Mouse (Mus musculus) MEL (cell line): ENCODE data around the gene Mfap4. TPM values are rescaled to one million over a fixed set of nuclear protein-coding genes. Genes with fewer than 3 reads are reported as not detected.

ENCODE experiments used
- DNase-seq: peaks from one replicate; pipeline ENCODE4 v3.0.0; 2011; ENCODE audit warnings: low read depth, low spot score
- H3K27ac ChIP-seq: 2 replicates; pipeline ENCODE4 v1.5.1; 2012; ENCODE audit warnings: low read depth, mild to moderate bottlenecking, control low read depth, low read length, moderate library complexity; ENCODE audit not compliant: control insufficient read depth
- H3K27me3 ChIP-seq, 2 experiments: fragments of 150-350 bp in 1 of 2; sonication (generic) in 1 of 2; 2 replicates each; pipeline ENCODE4 v1.6.1; 2012; ENCODE audit warnings: low read length in 2 of 2, mild to moderate bottlenecking in 2 of 2, improper control_type of control experiment in 1 of 2, moderate library complexity in 1 of 2; ENCODE audit not compliant: insufficient read depth in 2 of 2, control insufficient read depth in 1 of 2
- H3K36me3 ChIP-seq, 2 experiments: 2 replicates each; pipeline ENCODE4 v1.6.1; 2012 to 2014; ENCODE audit warnings: low read length in 2 of 2, improper control_type of control experiment in 1 of 2, inconsistent platforms in 1 of 2, mild to moderate bottlenecking in 1 of 2; ENCODE audit not compliant: insufficient read depth in 2 of 2, control insufficient read depth in 1 of 2
- H3K4me1 ChIP-seq, 2 experiments: fragments of 150-350 bp in 1 of 2; sonication (generic) in 1 of 2; 2 replicates each; pipeline ENCODE4 v1.6.1; 2012; ENCODE audit warnings: low read length in 2 of 2, improper control_type of control experiment in 1 of 2, mild to moderate bottlenecking in 1 of 2; ENCODE audit not compliant: insufficient read depth in 2 of 2, control insufficient read depth in 1 of 2
- H3K4me3 ChIP-seq, 2 experiments: fragments of 150-350 bp in 1 of 2; sonication (generic) in 1 of 2; 2 replicates each; pipeline ENCODE4 v1.5.1; 2012; ENCODE audit warnings: low read depth in 2 of 2, low read length in 2 of 2, mild to moderate bottlenecking in 2 of 2, moderate library complexity in 2 of 2, control low read depth in 1 of 2, improper control_type of control experiment in 1 of 2; ENCODE audit not compliant: control insufficient read depth in 1 of 2, insufficient read depth in 1 of 2
- H3K79me2 ChIP-seq: 2 replicates; pipeline ENCODE4 v1.6.1; 2012; ENCODE audit warnings: mild to moderate bottlenecking, low read length, moderate library complexity; ENCODE audit not compliant: control insufficient read depth, poor library complexity, insufficient read depth
- H3K9ac ChIP-seq: 2 replicates; pipeline ENCODE4 v1.6.1; 2012; ENCODE audit warnings: low read depth, mild to moderate bottlenecking, control low read depth, low read length, moderate library complexity; ENCODE audit not compliant: control insufficient read depth, poor library complexity, severe bottlenecking
- H3K9me3 ChIP-seq: fragments of 150-350 bp; sonication (generic); replicated peaks from 2 replicates; pipeline ENCODE4 v1.6.1; 2012; ENCODE audit warnings: mild to moderate bottlenecking, low read length, improper control_type of control experiment, moderate library complexity; ENCODE audit not compliant: insufficient read depth
- BHLHE40 ChIP-seq: IDR thresholded peaks from 2 replicates; pipeline ENCODE4 v1.6.1; 2012; ENCODE audit warnings: low read depth, mild to moderate bottlenecking, inconsistent platforms, low read length, improper control_type of control experiment, borderline replicate concordance
- CHD2 ChIP-seq: IDR thresholded peaks from 2 replicates; pipeline ENCODE4 v1.6.1; 2011; ENCODE audit warnings: low read length, improper control_type of control experiment
- E2F4 ChIP-seq: IDR thresholded peaks from 2 replicates; pipeline ENCODE4 v1.6.1; 2011; ENCODE audit warnings: low read depth, low read length, improper control_type of control experiment, borderline replicate concordance
- ETS1 ChIP-seq: IDR thresholded peaks from 2 replicates; pipeline ENCODE4 v1.6.1; 2012; ENCODE audit warnings: low read depth, mild to moderate bottlenecking, inconsistent platforms, low read length, improper control_type of control experiment, moderate library complexity
- MAFK ChIP-seq: IDR thresholded peaks from 2 replicates; pipeline ENCODE4 v1.6.1; 2011; ENCODE audit warnings: low read depth, mild to moderate bottlenecking, low read length, improper control_type of control experiment, borderline replicate concordance
- MAX ChIP-seq: IDR thresholded peaks from 2 replicates; pipeline ENCODE4 v1.6.1; 2011; ENCODE audit warnings: low read length, improper control_type of control experiment
- MAZ ChIP-seq: IDR thresholded peaks from 2 replicates; pipeline ENCODE4 v1.6.1; 2012; ENCODE audit warnings: low read depth, mild to moderate bottlenecking, inconsistent platforms, low read length, improper control_type of control experiment
- NELFE ChIP-seq: IDR thresholded peaks from 2 replicates; pipeline ENCODE4 v1.6.1; 2011; ENCODE audit warnings: low read depth, low read length, improper control_type of control experiment
- NRF1 ChIP-seq: IDR thresholded peaks from 2 replicates; pipeline ENCODE4 v1.6.1; 2014; ENCODE audit warnings: low read depth, mild to moderate bottlenecking, inconsistent platforms, low read length, improper control_type of control experiment, moderate library complexity; ENCODE audit not compliant: poor library complexity, insufficient read depth, severe bottlenecking
- POLR2A ChIP-seq, 2 experiments: IDR thresholded peaks; 2 replicates each; pipeline ENCODE4 v1.6.1; 2011 to 2012; ENCODE audit warnings: low read length in 2 of 2, mild to moderate bottlenecking in 2 of 2, control low read depth in 1 of 2, improper control_type of control experiment in 1 of 2, low read depth in 1 of 2, moderate library complexity in 1 of 2; ENCODE audit not compliant: control insufficient read depth in 1 of 2, insufficient read depth in 1 of 2, poor library complexity in 1 of 2
- POLR2AphosphoS2 ChIP-seq: IDR thresholded peaks from 2 replicates; pipeline ENCODE4 v1.6.1; 2011; ENCODE audit warnings: low read length, improper control_type of control experiment
- SIN3A ChIP-seq: IDR thresholded peaks from 2 replicates; pipeline ENCODE4 v1.6.1; 2012; ENCODE audit warnings: low read length, improper control_type of control experiment, inconsistent platforms
- SMC3 ChIP-seq: IDR thresholded peaks from 2 replicates; pipeline ENCODE4 v1.6.1; 2011; ENCODE audit warnings: low read depth, low read length, improper control_type of control experiment
- TBP ChIP-seq: IDR thresholded peaks from 2 replicates; pipeline ENCODE4 v1.8.0; 2011; ENCODE audit warnings: low read depth, low read length, improper control_type of control experiment
- TCF12 ChIP-seq: IDR thresholded peaks from 2 replicates; pipeline ENCODE4 v1.6.1; 2014; ENCODE audit warnings: low read depth, mild to moderate bottlenecking, inconsistent platforms, low read length, improper control_type of control experiment, moderate library complexity
- UBTF ChIP-seq: IDR thresholded peaks from 2 replicates; pipeline ENCODE4 v1.6.1; 2012; ENCODE audit warnings: low read depth, mild to moderate bottlenecking, inconsistent platforms, low read length, improper control_type of control experiment, moderate library complexity, borderline replicate concordance; ENCODE audit not compliant: insufficient read depth
- ZKSCAN1 ChIP-seq: IDR thresholded peaks from 2 replicates; pipeline ENCODE4 v1.6.1; 2012; ENCODE audit warnings: low read depth, mild to moderate bottlenecking, inconsistent platforms, low read length, improper control_type of control experiment, moderate library complexity
- ZMIZ1 ChIP-seq: IDR thresholded peaks from 2 replicates; pipeline ENCODE4 v1.6.1; 2012; ENCODE audit warnings: low read depth, mild to moderate bottlenecking, inconsistent platforms, low read length, improper control_type of control experiment, moderate library complexity
- ZNF384 ChIP-seq: IDR thresholded peaks from 2 replicates; pipeline ENCODE4 v1.6.1; 2012; ENCODE audit warnings: low read depth, mild to moderate bottlenecking, inconsistent platforms, low read length, improper control_type of control experiment
- polyA plus RNA-seq, 2 experiments: library from polyadenylated mRNA; stranded (reverse) in 1 of 2; unstranded in 1 of 2; fragments of >175 nt in 1 of 2; fragments of >200 nt in 1 of 2; gene quantifications; 2 replicates each; pipeline versions ENCODE4 v1.2.1 to v1.2.4; 2012; ENCODE audit warnings: low replicate concordance in 2 of 2, low read depth in 1 of 2; ENCODE audit not compliant: insufficient read length in 2 of 2, insufficient read depth in 1 of 2, missing spikeins in 1 of 2
- total RNA-seq: library from RNA; depleted of rRNA; stranded (reverse); fragments of 300-350 nt; gene quantifications from 2 replicates; pipeline ENCODE4 v1.2.3, GENCODE M21; 2012

Mfap4 gene
- total and polyA plus RNA-seq, 3 experiments = not detected

GRCm38 (mm10) chr11:61464071-61464470 lies 21.2 kb upstream of the Mfap4 start:
- Histone ChIP-seq H3K27ac (no peak overlapping the region), H3K36me3 (peaks cover 0 to 2% of the 10 kb centered on the region in 2 experiments; a peak in 1 of 4 replicates), H3K9ac (no peak overlapping the region), H3K9me3 (no peaks in the 10 kb centered on the region), H3K4me3 (no peak overlapping the region), H3K27me3 (peaks cover 18 to 29% of the 10 kb centered on the region in 2 experiments), H3K4me1 (peaks cover 0 to 4% of the 10 kb centered on the region in 2 experiments; a peak in 1 of 4 replicates), H3K79me2 (no peaks in the 10 kb centered on the region)
- no peak for DNase-seq
- TF ChIP-seq ETS1 (no peak), TCF12 (no peak), MAZ (no peak), E2F4 (no peak), BHLHE40 (no peak), TBP (no peak), ZNF384 (no peak), ZMIZ1 (no peak), MAFK (no peak)
- TF ChIP-seq, all 39 proteins: peak for 0

- H3K27me3 ChIP-seq = peaks cover 16 to 25% of the 10 kb centered on the region in 2 experiments
- no peaks in the 10 kb centered on the region for H3K79me2 ChIP-seq
- H3K4me1 ChIP-seq = peaks cover 0 to 6% of the 10 kb centered on the region in 2 experiments; a peak in 1 of 4 replicates
- no peak overlapping the region for H3K27ac ChIP-seq
- peaks cover 0 to 4% of the 10 kb centered on the region in 2 experiments; a peak in 2 of 4 replicates for H3K36me3 ChIP-seq
- no peak overlapping the region for H3K9ac ChIP-seq
- no peak overlapping the region for H3K4me3 ChIP-seq
- no peaks in the 10 kb centered on the region for H3K9me3 ChIP-seq
- DNase-seq = no peak
- TF ChIP-seq ETS1 = no peak
- no peak for TF ChIP-seq UBTF
- TF ChIP-seq SIN3A = no peak
- TF ChIP-seq NRF1 = no peak
- no peak for TF ChIP-seq NELFE
- TF ChIP-seq CHD2 = no peak
- no peak for TF ChIP-seq POLR2AphosphoS2
- TF ChIP-seq MAFK = no peak
- TF ChIP-seq BHLHE40 = no peak
- no peak for TF ChIP-seq POLR2A (IDR thresholded peaks at IDR 0.05; ENCODE audit: control insufficient read depth in 1 of 2, insufficient read depth in 1 of 2, low read depth in 1 of 2, low read length in 2 of 2, poor library complexity in 1 of 2)
- TF ChIP-seq SMC3 = no peak
- no peak for TF ChIP-seq ZKSCAN1
- no peak for TF ChIP-seq MAX
- TF ChIP-seq TCF12 = no peak
- TF ChIP-seq, all 39 proteins: peak for 0
These were observed 19.8 kb upstream of the Mfap4 start for GRCm38 (mm10) chr11:61465422-61465821.
